Mouse (Mus musculus): ENCODE measurements at regions not wholly inside any gene's neighbourhood (a gene's known extent, or its start where the extent isn't known, plus 50 kb on each side); places are given as distances from the start of the nearest gene placed in this dataset.

- H3K36me3 ChIP-seq = no peaks in the 10 kb centered on the region
- no peak overlapping the region for H3K27ac ChIP-seq
- H3K27me3 ChIP-seq (replicated peaks) = no peaks in the 10 kb centered on the region
- no peaks in the 10 kb centered on the region for H3K9me3 ChIP-seq
- H3K4me2 ChIP-seq = peak overlapping the region; percentile 6; the same call in 1 of the 2 replicates
- ATAC-seq (ENCODE audit: insufficient read depth, low FRiP score, low read depth) = peak; percentile 62; the same call in 1 of the 2 replicates
- peaks cover 4% of the 10 kb centered on the region; the same call in 1 of the 2 replicates for H3K4me1 ChIP-seq
- WGBS = 50% methylated on average over 15 of the region's 15 CpGs
- no peak overlapping the region for H3K9ac ChIP-seq
- H3K4me3 ChIP-seq (replicated peaks) = no peak overlapping the region
Measured at GRCm38 (mm10) chr4:32170460-32171192, 68.0 kb upstream of the Bach2 start.

- no peaks in the 10 kb centered on the region for H3K27me3 ChIP-seq (replicated peaks)
- no peak for ATAC-seq (ENCODE audit: insufficient read depth, low FRiP score, low read depth)
- WGBS = 85% methylated on average over 6 of the region's 6 CpGs
Measured at GRCm38 (mm10) chr4:32171291-32171690, 67.3 kb upstream of the Bach2 start.

GRCm38 (mm10) chr4:32172992-32173391 is 65.6 kb upstream of the Bach2 start:
- no peaks in the 10 kb centered on the region for H3K9me3 ChIP-seq
- no peaks in the 10 kb centered on the region for H3K27me3 ChIP-seq (replicated peaks)
- no peak overlapping the region for H3K4me3 ChIP-seq (replicated peaks)
- H3K36me3 ChIP-seq = no peaks in the 10 kb centered on the region
- H3K27ac ChIP-seq = no peak overlapping the region
- H3K4me1 ChIP-seq = peaks cover 4% of the 10 kb centered on the region; the same call in 1 of the 2 replicates
- H3K9ac ChIP-seq = no peak overlapping the region
- ATAC-seq (ENCODE audit: insufficient read depth, low FRiP score, low read depth) = no peak
- no peak overlapping the region for H3K4me2 ChIP-seq
- 80% methylated on average over 4 of the region's 4 CpGs for WGBS

More at GRCm38 (mm10) chr4:32171291-32171690, 67.3 kb upstream of the Bach2 start:
- no peak overlapping the region for H3K4me2 ChIP-seq
- H3K4me3 ChIP-seq (replicated peaks) = no peak overlapping the region
- H3K27ac ChIP-seq = no peak overlapping the region
- no peaks in the 10 kb centered on the region for H3K9me3 ChIP-seq
- H3K4me1 ChIP-seq = peaks cover 4% of the 10 kb centered on the region; the same call in 1 of the 2 replicates
- no peak overlapping the region for H3K9ac ChIP-seq
- H3K36me3 ChIP-seq = no peaks in the 10 kb centered on the region

DNA sequence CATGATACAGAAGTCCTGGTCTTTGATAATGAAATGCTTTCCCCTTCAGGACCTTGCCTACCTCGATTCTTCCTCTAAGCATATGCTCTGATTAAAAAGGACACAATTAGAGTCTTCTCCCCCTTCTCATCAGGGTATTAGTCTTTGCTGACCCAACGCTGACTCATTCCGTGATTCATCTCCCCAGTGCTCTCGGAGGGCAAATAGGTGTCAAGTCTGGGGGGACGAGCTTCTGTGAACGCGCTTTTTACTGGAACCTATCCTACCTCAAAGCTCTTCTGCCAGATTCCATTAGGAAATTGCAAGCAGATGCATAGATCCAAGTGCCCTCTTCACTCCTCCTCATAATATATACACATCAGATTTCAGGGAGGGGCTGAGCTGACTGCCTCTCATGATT is 63.8 kb upstream of the Bach2 start:
- Histone ChIP-seq H3K27ac (no peak overlapping the region), H3K36me3 (no peaks in the 10 kb centered on the region), H3K4me2 (no peak overlapping the region), H3K9me3 (no peaks in the 10 kb centered on the region), H3K9ac (no peak overlapping the region), H3K4me1 (peaks cover 4% of the 10 kb centered on the region; the same call in 1 of the 2 replicates), H3K27me3 (replicated peaks) (no peaks in the 10 kb centered on the region), H3K4me3 (replicated peaks) (no peak overlapping the region)
- no peak for ATAC-seq (ENCODE audit: insufficient read depth, low FRiP score, low read depth)
- 60% methylated on average over 7 of the region's 7 CpGs for WGBS

DNA sequence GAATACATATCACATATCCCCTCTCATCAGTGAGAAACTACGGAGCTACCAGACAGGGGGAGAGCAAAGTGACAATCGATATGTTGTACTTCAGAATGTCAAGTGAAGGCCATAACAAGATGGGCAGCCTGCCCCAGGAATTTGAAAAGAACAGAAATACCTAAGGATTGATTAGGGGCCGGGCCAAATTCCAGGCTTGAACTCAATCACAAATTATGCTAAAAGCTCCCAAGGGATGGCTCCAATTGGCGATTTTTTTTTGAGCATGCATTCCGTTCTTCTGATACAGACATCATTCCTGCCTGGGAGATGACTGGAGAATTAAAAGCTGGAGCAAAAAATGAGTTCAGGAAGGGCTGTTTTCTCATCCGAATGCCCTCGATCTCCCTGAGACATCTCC is 63.4 kb upstream of the Bach2 start:
- H3K27me3 ChIP-seq (replicated peaks) = no peaks in the 10 kb centered on the region
- peaks cover 6% of the 10 kb centered on the region; the same call in 1 of the 2 replicates for H3K4me1 ChIP-seq
- 68% methylated on average over 7 of the region's 7 CpGs for WGBS
- no peak overlapping the region for H3K4me2 ChIP-seq
- no peak overlapping the region for H3K4me3 ChIP-seq (replicated peaks)
- no peaks in the 10 kb centered on the region for H3K36me3 ChIP-seq
- H3K9ac ChIP-seq = no peak overlapping the region
- no peak overlapping the region for H3K27ac ChIP-seq
- no peak for ATAC-seq (ENCODE audit: insufficient read depth, low FRiP score, low read depth)
- no peaks in the 10 kb centered on the region for H3K9me3 ChIP-seq

DNA sequence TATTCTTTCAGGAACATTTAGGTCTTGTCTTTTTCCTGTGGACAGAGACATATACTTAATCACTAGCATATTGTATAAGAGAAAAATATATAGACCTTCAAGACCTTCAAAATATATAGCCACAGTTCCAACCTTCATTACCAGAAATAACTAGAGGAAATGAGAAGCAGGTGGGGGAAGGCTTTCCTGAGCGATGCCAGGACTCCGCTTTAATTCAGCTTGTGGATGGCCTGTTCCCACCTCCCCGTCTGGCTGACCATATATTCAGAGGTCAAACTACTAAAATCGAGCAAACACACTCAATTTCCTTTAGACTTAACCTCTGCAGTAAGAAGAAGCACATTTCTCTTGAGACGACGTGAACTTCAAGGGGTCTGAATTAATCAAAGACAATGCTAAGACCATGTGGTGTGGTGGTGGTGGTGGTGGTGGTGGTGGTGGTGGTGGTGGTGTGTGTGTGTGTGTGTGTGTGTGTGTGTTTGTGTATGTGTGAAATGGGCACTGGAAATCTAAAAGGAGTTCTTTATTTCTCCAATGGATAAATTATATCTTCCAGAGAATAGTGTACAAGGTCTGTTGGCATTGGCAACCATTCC is 62.7 kb upstream of the Bach2 start:
- Histone ChIP-seq H3K36me3 (no peaks in the 10 kb centered on the region), H3K4me2 (no peak overlapping the region), H3K27me3 (replicated peaks) (no peaks in the 10 kb centered on the region), H3K9me3 (no peaks in the 10 kb centered on the region), H3K27ac (no peak overlapping the region), H3K4me3 (replicated peaks) (no peak overlapping the region), H3K9ac (no peak overlapping the region), H3K4me1 (peaks cover 4% of the 10 kb centered on the region; the same call in 1 of the 2 replicates)
- 66% methylated on average over 6 of the region's 6 CpGs for WGBS
- ATAC-seq (ENCODE audit: insufficient read depth, low FRiP score, low read depth) = no peak

DNA sequence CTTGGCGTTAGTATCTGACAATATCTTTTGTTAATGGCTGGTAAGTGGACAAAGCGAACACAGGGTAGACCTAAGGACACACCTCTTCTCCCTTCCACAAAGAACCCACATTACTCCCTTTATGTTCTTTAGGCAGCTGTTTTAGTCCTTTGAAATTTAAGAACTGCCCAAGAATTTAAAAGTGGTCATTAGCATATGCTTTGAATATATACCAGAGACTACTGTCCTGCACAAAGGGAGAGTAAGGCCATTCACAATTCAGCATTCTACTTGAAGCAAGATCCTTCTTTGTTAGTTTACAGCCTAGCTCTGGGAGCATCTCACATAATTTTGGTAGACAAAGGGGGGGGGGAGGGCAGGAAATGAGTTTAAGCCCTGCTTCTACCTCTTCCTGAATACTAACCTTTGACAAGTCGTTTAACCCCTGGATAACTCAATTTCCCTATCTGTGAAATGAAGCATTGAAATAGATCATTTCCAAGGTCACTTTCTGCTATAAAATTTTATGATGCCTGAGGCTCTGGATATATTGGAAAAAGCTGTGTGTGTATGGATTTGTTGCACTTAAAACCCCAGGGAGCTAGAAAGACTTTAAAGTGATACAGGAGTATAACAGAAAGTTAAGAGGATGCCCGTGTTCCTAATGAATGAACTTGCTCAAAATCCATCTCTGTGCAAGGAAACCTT is 62.0 kb upstream of the Bach2 start:
- Histone ChIP-seq H3K4me2 (no peak overlapping the region), H3K4me1 (peaks cover 4% of the 10 kb centered on the region; the same call in 1 of the 2 replicates), H3K4me3 (replicated peaks) (no peak overlapping the region), H3K36me3 (no peaks in the 10 kb centered on the region), H3K27ac (no peak overlapping the region), H3K27me3 (replicated peaks) (no peaks in the 10 kb centered on the region), H3K9me3 (no peaks in the 10 kb centered on the region), H3K9ac (no peak overlapping the region)
- 73% methylated on average over 4 of the region's 4 CpGs for WGBS
- no peak for ATAC-seq (ENCODE audit: insufficient read depth, low FRiP score, low read depth)

DNA sequence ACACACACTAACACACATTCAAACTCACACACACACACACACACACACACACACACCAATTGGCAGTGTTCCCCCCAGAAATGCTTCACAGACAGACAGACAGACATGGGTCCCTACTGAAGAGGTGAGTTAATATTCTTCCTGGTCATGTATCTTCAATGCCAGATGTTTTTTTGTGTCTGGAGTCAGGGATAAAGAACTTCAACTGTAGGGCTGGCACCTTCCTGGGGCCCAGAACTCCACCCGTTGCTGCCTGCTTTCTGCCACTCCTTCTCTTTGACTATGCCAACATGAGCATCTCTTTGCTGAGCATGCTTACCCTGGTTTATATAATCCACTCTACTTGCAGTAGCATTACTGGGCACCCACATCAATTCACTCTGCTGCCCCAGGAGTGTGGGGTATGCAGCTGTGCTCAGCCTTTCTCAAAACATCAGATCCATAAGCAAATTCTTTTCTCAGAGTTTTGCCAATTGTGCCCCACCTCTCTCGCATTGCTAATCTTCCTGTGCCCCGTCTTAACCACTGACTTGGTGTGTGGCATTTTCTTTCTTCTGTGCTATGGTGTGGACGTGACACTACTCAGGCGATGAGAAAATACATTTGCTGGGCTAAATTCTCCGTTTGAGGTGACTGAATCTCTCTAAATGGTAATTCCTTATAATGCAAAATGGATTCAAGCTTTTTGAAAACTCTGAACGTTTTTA is 60.5 kb upstream of the Bach2 start:
- Histone ChIP-seq H3K36me3 (no peaks in the 10 kb centered on the region), H3K4me2 (no peak overlapping the region), H3K4me1 (peaks cover 4% of the 10 kb centered on the region; the same call in 1 of the 2 replicates), H3K9me3 (no peaks in the 10 kb centered on the region), H3K27me3 (replicated peaks) (no peaks in the 10 kb centered on the region), H3K4me3 (replicated peaks) (no peak overlapping the region), H3K27ac (no peak overlapping the region), H3K9ac (no peak overlapping the region)
- 66% methylated on average over 7 of the region's 7 CpGs for WGBS
- no peak for ATAC-seq (ENCODE audit: insufficient read depth, low FRiP score, low read depth)

GRCm38 (mm10) chr4:32179707-32180241 is 58.8 kb upstream of the Bach2 start:
- Histone ChIP-seq H3K36me3 (no peaks in the 10 kb centered on the region), H3K9me3 (no peaks in the 10 kb centered on the region), H3K4me2 (peak overlapping the region; percentile 37), H3K4me3 (replicated peaks) (0 out of 2 replicates have a peak overlapping the region, but pooled peaks have one; percentile 12), H3K9ac (no peak overlapping the region), H3K27me3 (replicated peaks) (no peaks in the 10 kb centered on the region), H3K27ac (peak overlapping the region; percentile 78), H3K4me1 (peaks cover 4% of the 10 kb centered on the region; the same call in 1 of the 2 replicates)
- peak; percentile 84 for ATAC-seq (ENCODE audit: insufficient read depth, low FRiP score, low read depth)
- 25% methylated on average over 8 of the region's 8 CpGs for WGBS

DNA sequence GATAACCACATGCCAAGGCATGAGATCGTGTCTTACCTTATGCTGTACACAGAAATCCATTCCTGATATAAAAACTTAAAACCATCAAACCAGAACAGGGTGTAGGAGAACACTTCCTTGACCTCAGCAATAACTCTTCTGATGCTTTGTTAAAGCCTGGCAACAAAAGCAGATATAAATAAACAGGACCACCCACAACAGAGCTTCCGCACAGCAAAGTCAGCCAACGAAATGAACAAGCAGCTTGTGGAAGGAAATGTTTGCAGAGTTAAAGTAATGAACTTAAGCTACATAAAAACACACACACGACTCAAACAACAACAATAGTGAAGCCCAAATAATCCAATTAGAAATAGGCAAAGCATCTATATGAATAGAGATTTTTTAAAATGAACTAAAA is 54.8 kb upstream of the Bach2 start:
- no peak for ATAC-seq (ENCODE audit: insufficient read depth, low FRiP score, low read depth)
- 71% methylated on average over 4 of the region's 4 CpGs for WGBS
- Histone ChIP-seq H3K27me3 (replicated peaks) (no peaks in the 10 kb centered on the region), H3K9me3 (no peaks in the 10 kb centered on the region), H3K9ac (no peak overlapping the region), H3K36me3 (no peaks in the 10 kb centered on the region), H3K4me1 (peaks cover 4% of the 10 kb centered on the region; the same call in 1 of the 2 replicates), H3K27ac (no peak overlapping the region), H3K4me3 (replicated peaks) (no peak overlapping the region), H3K4me2 (no peak overlapping the region)

DNA sequence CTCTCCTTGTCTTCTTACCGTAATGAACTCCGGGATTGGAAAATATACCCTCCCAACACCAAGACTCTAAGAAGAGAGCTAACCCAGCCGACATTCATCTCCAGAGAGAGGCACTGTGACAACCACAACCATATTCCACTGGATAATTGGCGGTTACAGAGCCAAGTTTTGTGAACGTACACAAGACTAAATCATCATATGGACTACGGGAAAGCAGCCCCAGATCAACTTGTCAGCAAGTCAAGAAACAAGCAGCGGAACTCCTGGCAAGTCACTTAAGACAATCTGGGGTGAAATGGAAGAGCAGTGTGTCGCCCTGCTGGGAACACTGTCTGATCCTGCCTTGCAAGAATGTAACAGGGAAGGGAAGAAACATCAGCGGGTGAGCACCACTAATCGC is 52.6 kb upstream of the Bach2 start:
- no peaks in the 10 kb centered on the region for H3K9me3 ChIP-seq
- WGBS = 77% methylated on average over 10 of the region's 10 CpGs
- H3K4me1 ChIP-seq = no peaks in the 10 kb centered on the region
- H3K36me3 ChIP-seq = no peaks in the 10 kb centered on the region
- H3K4me2 ChIP-seq = no peak overlapping the region
- H3K9ac ChIP-seq = no peak overlapping the region
- no peaks in the 10 kb centered on the region for H3K27me3 ChIP-seq (replicated peaks)
- H3K4me3 ChIP-seq (replicated peaks) = no peak overlapping the region
- H3K27ac ChIP-seq = no peak overlapping the region
- ATAC-seq (ENCODE audit: insufficient read depth, low FRiP score, low read depth) = no peak
